Mouse (Mus musculus) thymus, adult 18-20 months (tissue): Measurements from ENCODE around the gene 1700017B05Rik.
"Not testable (repeated sequence)": the region's sequence is repeated elsewhere in the genome, so short reads cannot be mapped to it uniquely, and the experiment has no call there.

Source experiments
- DNase-seq, 2 experiments: peaks; one replicate each; pipeline ENCODE4 v3.0.0; 2022; ENCODE audit warnings: mixed read lengths in 2 of 2

1700017B05Rik gene

DNA sequence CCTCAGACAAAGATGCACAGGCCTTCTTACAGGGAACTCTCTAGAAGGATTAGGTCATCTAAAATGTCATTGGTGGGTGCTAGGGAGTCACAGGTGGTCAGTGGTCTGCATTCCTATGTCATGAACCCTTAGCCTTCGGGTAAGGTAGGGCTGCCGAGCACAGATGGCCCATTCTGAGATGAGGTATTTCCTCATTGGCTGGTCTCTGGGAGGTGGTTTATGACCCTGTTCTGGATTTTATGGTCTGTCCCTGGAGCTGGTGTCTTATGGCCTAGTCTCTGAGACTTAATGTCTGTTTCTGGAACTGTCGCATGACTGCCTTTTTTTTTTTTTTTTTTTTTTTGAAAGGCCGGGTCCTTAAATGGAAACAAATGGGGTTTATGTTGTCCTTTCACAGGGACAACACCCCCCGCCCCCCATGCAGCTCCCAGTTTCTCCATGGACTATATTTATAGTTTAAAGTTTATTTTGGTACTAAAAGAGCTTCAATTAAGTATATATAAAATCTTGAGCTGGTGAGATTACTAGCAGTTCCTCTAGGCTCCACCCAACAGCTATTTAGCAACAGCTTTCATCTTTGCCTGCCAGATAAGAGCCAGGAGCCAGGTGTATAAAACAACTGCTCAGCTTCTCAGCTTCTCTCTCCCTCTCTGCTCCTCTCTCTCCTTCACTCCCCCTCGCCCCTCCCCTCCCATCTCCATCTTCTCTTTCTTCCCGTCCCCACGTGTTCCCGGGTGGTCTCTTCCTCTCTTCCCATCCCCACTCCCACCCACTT, 49.8 kb downstream of the 1700017B05Rik start:
- no peak for DNase-seq

DNA sequence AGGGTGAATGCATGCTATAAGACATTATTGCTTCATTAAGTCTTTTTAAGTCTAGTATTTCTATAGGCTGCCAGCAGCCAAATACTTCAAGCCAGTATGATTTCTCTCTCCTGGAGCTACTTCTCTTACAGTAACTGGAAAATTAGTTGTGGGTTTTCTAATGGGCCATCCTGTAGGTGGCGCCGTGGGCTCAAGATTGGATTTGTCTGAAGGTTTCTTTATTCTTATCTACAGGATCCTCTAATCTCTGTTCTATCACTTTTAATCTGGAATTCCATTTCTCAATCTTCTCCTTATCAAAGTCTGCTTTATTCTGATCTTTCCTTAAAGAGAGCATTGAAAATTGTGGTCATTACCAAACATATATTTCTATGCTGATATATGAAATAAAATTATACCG, 53.1 kb downstream of the 1700017B05Rik start:
- DNase-seq, result no peak

DNA sequence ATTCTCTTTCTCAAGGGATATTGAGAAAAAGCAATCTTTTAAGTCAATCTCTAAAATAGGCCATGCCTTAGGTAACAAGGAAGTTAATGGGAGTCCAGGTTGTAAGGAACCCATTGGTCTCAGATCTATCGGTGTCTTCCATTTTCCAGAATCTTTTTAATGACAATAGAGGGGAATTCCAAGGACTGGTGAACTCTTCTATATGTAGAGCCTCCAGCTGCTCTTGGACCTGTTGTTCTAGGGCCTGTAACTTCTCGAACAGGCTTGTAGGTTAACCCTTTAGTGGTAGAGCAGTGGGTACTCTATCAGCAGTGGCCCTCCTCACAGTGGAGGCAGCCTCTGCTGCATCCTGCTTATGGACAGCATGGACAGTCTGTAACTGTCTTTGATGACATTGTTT, 55.5 kb downstream of the 1700017B05Rik start:
- DNase-seq, result no peak

DNA sequence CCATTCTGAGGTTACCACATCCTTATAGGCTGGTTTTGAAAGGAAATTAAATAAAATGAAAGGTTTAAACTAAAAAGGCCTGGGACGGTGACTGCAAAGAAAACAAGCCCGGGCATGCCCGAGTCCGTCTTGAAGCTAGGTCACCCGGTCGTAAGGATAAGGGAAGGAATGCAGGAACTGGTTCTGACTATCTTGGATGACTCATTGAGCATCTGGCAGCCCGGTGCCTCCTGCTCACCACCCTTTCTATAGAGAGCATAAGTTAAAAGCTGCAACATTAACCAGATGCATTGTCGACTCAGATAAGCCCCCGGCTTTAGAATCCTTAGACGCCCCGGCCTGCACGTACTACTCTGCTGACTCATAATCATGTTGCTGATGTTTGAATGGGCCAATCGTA, 58.8 kb downstream of the 1700017B05Rik start:
- not testable (repeated sequence) for DNase-seq
